Mouse (Mus musculus): Measurements from ENCODE around the gene Chdh. TPM values are rescaled to one million over a fixed set of nuclear protein-coding genes. Genes with fewer than 3 reads are reported as not detected.

Chdh gene
- total RNA-seq, 2 experiments from 2014 or later = 95.5 to 95.6 TPM

DNA sequence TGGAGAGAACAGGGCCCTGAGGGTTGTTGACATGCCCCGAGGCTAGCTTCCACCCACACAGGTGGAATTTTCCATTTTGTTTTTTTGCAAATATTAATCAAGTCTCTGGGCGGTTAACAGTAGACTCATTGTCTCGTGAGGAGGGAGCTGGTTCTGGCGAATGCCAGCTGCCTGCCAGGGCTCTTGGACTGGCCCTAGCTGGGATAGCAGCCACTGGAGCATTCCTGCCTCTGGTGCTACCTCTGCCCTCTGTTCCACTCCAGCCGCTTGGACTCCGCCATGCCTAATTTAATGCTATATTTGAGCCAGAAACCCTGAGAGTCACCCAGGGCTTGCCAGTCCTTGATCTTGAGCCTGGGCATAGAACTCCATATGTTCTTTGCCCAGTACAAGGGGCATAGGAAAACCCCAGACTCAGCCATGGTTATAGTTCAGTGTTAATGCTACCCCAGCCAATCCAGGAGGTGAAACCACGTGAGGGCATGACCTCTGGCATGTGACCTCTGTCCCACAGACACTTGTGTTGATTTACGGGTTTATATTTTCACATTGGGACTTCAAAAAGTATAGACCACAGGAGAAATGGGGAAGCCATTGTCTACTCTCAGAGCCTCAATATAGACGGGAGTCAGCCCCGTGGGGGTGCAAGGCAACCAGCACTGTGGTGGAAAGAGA lies 3.2 kb downstream of the Chdh start:
- no peak for ATAC-seq (replicated peaks; ENCODE audit: poor library complexity, severe bottlenecking)

DNA sequence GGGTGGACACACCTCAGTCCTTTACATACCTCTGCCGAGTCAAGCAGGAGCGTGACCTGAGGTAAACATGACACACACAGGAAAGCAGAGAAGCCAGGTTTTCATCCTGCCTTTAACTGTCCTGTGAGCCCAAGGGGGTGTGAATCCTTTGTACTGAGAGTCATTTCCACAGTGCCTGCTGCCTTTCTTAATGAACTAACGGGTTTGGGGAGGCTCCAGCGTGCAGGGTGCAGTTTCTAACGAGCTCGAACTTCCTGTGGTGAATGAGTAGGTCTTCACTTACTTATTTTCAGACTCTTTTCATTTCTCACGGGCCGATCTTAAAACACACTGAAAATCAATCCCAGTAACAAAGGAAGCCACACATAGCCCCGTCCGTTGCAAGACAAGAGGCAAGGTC lies 5.7 kb downstream of the Chdh start:
- ATAC-seq (replicated peaks; ENCODE audit: poor library complexity, severe bottlenecking) = peak; percentile 23; the same call in 1 of the 2 replicates

DNA sequence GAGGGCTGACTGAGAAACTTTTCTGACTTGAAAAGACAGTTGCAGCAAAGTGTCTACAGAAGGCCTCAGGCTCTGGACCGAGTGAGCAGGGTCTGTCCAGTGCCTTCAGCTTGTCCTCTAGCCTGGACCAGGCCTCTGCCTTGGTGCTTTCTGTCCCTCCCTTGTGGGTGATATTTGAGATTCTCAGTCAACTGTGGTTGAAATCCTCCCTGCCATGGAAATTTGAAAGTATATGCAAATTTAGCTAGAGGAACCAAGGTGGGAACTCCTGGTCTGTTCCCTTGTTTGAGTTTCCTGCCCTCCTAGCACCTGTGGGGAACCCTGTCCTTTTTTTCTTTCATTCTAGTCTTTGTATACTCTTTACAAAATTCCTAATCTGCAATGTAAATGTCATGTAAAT lies 6.2 kb downstream of the Chdh start:
- ATAC-seq (replicated peaks; ENCODE audit: poor library complexity, severe bottlenecking) = no peak

DNA sequence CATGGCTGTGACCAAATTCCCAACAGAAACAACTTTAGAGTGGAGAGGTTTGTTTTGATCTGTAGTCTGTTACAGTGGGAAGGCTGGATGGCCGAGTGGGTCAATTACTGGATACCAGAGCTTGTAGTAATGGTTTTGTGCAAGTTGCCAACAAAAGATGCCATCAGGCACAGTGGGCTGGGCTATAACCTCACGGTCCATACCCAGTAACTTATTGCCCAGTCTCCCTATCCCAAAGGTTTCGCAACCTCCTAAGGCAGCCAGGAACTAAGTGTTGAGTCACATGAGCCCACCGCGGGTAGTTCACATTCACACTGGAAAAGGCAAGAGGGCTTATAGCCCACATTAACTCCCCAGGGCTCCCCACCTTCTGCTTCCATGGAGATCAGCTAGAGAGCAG lies 7.8 kb downstream of the Chdh start:
- ATAC-seq (replicated peaks; ENCODE audit: poor library complexity, severe bottlenecking) = peak; percentile 26

DNA sequence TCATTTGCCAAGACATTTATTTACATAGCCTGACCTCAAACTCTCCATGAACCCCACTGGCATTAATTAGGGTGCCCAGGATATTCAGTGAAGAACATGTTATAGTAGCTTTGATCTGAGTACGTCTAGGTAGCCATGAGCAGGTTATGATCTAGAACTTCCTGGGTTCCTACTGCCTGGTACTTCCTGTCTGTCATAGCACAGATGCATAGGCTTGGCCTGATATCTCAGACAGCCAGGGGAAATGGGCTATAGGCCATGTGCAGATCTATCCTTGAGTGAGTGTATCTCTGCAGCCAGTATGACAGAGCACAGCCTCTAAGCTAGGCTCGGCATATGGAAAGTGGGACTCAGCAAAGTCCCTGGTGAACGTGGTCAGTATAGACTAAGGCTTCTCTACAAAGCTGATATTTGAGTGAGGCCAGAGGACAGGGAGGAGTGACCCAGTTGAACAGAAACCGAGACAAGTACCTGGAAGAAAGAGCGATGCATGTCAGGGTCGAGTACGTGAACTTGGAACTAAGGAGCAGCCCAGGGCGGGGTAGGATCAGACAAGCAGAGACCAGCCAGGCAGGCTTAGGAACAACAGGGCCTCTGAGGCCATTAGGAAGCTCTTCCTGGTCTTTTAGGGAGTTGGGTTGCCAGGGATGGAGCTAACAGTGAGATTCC lies 9.1 kb downstream of the Chdh start:
- no peak for ATAC-seq (replicated peaks; ENCODE audit: poor library complexity, severe bottlenecking)

DNA sequence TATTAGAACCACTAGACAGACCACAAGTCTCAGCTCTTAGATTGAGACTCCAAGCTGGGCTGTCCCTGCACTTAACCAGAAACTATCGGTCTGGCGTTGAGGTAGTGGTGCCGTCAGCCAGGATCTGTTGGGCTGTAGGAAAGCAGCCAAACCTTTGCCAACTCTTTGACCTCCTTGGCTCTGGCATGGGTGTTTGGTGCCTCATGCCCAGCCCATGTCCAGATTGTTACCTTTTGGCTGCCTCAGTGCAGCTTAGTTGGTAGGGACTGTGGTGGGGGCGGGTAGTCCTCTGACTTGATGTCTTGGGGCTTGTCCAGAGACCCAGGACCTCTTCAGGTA lies 9.6 kb downstream of the Chdh start:
- no peak for ATAC-seq (replicated peaks; ENCODE audit: poor library complexity, severe bottlenecking)

DNA sequence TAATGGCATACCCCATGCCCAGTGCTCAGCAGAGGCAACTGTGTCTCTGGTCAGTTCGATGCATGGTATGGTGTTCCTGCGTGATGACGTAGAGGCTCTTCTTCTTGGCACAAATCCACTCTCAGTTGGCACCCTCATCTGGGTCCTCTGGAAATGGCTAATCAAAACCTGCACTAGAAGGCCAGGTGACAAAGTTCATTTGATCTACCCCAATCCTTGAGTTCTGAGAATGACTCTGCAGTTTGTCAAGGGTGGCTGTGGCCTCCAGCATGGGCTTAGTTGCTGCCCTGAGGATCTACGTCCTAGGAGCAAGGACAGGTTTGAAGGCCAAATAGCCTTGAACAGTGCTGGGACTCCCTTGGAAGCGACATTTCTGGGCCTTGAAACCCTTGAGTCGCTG lies 10.0 kb downstream of the Chdh start:
- ATAC-seq (replicated peaks; ENCODE audit: poor library complexity, severe bottlenecking) = no peak

DNA sequence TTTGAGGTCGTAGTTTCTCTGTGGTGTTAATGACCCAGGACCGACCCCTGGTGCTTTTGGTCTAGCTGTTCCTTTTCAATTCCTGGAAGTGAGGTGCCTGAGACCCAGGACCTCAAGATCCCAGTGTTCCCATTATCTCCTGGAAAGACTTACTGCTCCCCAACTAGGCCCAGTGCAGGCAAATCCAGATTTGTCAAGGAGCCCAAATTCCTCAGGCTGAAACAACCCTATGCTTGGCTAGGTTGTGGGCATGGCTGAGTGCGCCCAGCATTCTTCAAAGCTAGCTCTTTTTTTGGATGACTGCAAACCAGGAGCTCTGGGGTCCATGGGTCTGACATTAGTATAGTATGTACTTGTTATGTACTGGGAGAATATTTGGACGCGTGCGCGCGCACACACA lies 10.6 kb downstream of the Chdh start:
- ATAC-seq (replicated peaks; ENCODE audit: poor library complexity, severe bottlenecking) = no peak

DNA sequence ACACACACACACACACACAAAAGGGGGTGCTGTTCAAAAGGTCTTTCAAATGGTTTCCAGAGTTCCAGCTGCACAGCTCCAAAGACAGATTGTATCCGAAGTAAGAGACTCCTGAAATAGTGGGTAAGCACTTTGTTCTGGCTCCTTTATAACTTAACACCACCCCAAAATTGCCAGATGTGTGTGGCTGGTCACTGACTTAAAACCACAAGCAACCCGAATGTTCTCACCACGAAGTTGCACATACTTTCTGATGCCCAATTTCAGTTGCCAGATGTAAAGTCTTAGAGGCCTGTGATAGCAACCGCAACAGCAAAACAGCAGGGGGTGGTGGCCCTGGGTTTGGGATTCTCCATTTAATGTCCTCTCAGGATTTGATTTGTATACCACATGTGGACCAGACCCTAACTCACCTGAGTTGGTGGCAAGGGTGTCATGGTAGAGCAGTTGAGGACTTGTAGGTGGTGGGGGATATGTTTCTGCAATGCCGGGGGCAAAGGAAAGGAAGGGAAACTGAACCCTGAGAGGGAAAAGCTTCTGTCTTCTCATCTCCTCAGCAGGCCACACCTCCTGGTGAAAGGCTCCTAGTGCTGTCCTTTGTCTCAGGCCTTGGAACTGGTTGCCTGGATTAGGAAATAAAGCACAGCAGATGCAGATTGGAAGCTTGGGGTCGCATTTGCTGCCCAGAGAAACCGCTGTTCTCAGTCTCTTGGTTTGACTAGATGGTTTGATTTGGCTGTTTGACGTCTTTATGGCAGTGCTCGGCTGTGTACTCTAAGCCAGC lies 11.2 kb downstream of the Chdh start:
- ATAC-seq (replicated peaks; ENCODE audit: poor library complexity, severe bottlenecking) = peak; percentile 57

DNA sequence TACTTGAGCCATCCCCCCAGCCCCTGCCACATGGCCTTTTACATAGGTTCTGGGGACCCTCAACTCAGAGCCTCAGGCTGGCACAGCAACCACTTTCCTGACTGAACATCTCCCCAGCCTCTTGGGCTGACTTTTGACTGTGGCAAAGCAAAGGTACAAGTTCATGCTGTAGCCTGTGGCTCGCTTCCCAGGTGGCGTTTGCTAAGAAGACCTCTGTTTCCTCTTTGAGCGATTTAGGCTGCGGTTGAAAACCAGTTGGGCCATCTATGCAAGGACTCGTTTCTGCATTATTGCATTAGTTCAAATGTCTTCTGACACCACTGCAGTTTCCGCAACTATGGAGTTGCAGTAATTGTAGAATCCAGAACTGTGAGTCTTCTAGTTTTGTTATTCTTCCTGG lies 13.6 kb downstream of the Chdh start:
- ATAC-seq (replicated peaks; ENCODE audit: poor library complexity, severe bottlenecking) = peak; percentile 57

DNA sequence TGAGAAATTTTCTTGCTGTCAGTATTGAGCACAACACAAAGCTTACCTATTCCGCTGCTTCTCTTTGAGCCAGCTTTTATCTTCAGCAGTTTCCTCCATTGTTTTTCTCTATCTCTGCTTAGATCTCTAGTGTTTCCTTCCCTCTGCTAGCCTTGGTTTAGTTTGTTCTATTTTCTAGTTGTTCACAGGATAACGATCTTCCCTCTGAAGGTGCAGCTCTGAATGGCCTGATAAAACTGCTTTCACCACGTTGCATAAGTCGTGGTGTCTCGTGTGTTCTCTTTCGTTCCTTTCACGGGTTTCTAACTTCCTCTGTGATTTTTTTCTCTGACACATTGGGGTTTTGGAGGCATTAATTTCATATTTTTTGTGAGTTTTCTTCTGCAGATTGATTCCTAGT lies 15.6 kb downstream of the Chdh start:
- peak; percentile 35 for ATAC-seq (replicated peaks; ENCODE audit: poor library complexity, severe bottlenecking)

DNA sequence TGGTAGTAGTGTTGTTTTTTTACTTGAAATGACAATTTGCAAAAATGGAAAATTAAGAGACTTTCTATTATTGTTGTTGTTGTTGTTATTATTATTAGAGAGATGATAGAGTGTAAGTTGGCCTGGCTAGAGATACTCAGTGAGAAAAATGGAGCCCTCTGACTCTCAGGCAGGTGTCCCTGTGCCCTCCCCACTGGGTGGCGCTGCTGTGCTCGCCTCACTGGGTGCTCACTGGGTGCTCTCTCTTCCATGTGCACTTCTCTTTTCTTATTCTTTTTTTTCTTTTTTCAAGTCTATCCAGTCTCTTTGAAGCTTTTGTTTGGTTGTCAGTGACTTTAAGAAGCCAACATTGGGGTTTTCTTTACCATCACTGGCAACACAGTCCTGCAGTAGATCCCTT lies 18.6 kb downstream of the Chdh start:
- peak; percentile 63 for ATAC-seq (replicated peaks; ENCODE audit: poor library complexity, severe bottlenecking)

DNA sequence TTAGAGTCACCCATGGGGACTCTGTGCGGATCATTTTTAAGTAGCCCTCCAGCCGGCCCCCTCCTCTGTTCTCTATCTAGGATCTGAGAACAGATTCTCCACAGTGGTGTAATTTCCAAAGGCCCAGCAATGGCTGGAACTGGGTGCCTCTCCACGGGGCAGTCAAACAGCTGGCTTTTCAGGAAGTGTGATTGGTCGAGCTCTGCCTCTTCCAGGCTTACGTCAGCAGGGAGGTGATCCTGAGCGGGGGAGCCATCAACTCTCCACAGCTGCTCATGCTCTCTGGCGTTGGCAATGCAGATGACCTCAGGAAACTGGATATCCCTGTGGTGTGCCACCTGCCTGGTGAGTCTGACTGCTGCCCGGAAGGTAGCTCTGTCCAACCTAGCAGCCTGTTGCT lies 24.6 kb downstream of the Chdh start:
- peak; percentile 62 for ATAC-seq (replicated peaks; ENCODE audit: poor library complexity, severe bottlenecking)

DNA sequence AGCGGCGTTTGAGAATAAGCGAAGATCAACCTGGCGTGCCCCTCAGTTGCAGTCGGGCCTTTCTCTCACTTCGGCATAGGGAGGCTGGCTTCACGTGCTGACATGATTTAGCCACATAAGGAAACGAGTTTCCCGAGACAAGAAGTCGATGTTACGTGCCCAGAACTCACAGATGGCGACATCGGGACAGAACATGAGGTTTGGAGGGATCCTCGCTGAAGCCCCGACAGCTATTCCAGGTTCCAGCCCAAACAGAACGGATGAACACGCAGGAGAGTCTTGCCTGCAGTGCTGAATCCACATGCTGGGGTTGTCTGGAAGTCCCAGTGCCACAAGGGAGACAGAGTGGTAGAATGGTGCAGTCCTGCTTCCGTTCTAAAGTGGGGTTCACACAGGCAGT lies 29.6 kb downstream of the Chdh start:
- no peak for ATAC-seq (replicated peaks; ENCODE audit: poor library complexity, severe bottlenecking)

DNA sequence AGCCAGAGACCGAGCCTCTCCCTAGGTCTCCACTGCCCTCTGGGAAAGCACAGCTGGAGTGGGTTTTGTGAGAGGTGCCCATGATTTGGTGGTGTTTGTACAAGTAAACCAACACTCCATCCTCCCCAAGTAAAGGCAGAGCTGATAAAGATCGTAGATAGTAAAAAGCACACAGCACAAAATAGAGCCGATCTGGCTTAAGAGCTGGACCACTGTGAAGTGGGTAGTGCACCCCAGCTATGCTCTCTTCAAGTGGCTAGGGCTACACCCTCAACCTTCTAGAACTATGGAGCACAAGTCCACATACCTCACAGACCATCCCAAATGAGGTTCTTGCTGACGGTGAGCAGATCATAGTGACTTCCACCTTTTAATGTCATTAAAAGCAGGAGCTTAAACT lies 30.6 kb downstream of the Chdh start:
- ATAC-seq (replicated peaks; ENCODE audit: poor library complexity, severe bottlenecking) = no peak

DNA sequence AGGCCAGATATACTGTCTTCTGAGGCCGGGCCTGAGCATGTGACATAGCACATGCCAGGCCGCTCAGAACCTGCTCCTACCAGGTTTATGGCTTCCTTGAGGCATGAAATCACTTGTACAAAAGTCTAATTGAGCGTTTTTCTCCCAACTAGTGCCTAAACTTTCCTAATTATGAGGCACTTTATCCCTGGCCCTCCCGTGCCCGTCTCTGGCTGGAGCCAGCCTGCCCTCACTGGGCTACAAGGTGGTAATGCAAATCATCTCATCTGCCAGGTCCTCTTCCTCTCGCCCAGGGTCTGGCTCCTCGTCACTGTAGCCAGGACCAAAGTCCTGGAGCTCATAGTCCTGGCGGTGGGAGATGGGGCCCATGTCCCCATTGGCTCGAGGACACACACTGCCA lies 33.0 kb downstream of the Chdh start:
- ATAC-seq (replicated peaks; ENCODE audit: poor library complexity, severe bottlenecking) = no peak

DNA sequence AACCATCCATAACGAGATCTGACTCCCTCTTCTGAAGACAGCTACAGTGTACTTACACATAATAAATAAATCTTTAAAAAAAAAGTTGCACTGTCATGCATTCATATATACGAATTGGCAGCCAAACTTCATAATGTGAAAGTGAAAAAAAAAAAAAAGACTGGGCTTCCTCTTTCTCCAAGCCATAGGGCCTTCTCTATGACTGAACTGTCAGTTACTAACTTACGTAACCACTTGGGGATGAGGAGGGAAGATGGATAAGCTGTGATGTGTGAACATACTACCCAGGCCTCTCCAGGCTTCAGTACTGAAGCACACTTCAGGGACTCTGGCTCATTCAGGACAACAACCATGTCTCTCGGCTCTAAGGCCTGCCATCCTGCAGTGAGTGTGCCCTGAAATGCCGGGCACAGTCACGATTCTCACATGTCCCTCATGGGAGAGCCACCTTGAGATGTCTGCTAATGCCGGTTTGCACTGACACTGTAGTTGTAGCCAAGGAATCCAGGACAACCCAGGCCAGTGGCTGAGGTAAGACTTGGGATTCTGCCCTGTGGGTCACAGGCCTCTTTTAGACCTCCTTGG lies 34.6 kb downstream of the Chdh start:
- peak; percentile 89 for ATAC-seq (replicated peaks; ENCODE audit: poor library complexity, severe bottlenecking)

DNA sequence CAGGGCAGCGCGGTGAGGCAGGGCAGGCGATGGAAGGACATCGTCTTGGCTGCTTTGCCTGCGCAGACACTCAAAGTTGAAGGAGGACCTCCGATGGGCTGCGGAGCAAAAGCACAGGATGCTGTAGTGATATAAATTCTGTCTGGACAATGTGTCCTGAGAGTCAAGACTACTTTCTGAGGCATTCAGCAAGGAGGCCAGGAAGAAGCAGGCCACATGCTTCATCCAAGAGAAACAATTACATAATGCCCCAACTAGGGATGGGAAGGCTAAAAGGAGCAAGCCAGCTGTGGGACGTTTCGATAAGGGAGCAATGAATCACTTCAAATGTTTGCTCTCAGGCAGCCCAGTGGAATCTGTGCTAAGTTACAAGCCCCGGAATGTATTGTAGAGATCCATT lies 36.4 kb downstream of the Chdh start:
- ATAC-seq (replicated peaks; ENCODE audit: poor library complexity, severe bottlenecking) = no peak

DNA sequence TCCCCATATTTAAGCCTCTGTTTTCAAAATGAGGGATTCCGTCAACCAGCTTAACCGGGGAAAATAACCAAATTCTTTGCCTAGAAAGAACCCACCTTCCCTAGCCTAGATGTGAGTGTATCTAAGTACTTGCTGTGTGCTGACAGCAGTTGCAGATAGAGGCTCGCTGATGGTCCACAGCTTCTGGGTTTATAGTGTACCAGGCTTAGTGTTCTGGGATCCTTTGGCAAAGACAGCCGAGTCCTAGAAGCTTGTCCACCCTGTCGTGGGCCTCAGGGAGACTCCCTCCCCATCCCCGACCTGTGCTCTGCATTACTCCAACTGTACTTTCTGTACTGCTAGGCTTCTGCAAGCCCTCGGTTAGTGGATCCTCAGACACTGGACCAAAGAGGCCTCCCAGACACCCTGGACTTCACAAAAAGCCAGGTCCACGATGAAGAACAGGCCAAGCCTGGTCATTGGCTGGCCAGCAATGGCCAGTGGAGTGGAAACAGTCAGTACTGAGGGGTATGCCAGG lies 36.9 kb downstream of the Chdh start:
- ATAC-seq (replicated peaks; ENCODE audit: poor library complexity, severe bottlenecking) = no peak

DNA sequence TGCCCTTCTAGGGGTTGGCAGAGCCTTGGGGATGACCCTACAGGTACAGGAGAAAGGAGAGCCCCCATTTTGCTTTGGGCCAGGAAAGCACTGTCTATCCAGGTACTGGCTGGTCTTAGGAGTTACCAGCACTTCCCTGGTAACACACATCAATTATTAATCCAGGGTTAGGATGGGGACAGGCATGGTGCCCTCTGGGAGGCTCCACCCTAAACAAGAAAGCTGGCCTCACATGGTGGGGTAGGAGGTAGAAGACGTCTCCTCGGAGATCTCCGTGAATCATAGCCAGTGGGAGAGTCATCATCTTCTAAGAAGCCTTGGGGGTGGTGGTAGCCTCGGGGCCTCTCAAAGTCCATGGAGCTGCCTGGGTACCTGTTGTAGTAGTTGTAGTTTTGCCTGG lies 38.2 kb downstream of the Chdh start:
- no peak for ATAC-seq (replicated peaks; ENCODE audit: poor library complexity, severe bottlenecking)

DNA sequence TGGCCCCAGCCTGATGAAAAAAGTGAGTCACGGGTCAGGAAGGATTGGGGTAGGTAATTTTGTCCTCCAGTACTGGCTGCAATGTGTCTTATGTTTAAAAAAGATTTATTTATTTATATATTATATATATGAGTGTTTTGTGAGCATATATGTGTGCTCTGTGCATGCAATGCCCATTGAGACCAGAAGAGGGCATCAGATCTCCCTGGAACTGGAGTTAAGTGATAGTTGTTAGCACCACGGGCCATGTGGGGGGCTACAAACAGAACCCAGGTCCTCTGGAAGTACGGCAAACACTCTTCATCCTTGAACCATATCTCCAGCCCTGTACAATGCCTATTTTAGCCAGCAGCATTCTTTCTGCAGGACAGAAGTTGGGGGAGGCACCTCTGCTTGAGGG lies 39.2 kb downstream of the Chdh start:
- no peak for ATAC-seq (replicated peaks; ENCODE audit: poor library complexity, severe bottlenecking)
